In genomic region chr12:57548981-57549666, GRCm38 (mm10) we compare ENCODE assay signal across 15 mouse cellular contexts. TPM values are rescaled to one million over a fixed set of nuclear protein-coding genes. Genes with fewer than 3 reads are reported as not detected.
DNase-seq lines count a peak whose midpoint lies in the region; ATAC-seq and TF ChIP-seq lines count a peak whose summit lies in the region.
"Had no signal": no experiment of that assay in that cellular context is flagged by ENCODE, and none has a peak within 500 bp of the region (broad histone marks: within the 10 kb centered on the region; RNA-seq: fewer than 3 reads in every experiment).

No protein-coding gene starts in this region.

- H3K4me2 ChIP-seq in heart, embryonic 11.5 days, result peak overlapping the region; percentile 22; the same call in 1 of the 2 replicates
- H3K4me2 ChIP-seq in lung, embryonic 15.5 days, result peak overlapping the region; percentile 90
- H3K4me2 ChIP-seq in limb, embryonic 11.5 days (ENCODE audit: low read depth, severe bottlenecking), result no peak overlapping the region

- in situ Hi-C loops in ES-E14 (cut with MboI; ENCODE audit: low sequenced_read_pairs in 2 of 2, unreplicated experiment in 2 of 2), result loop anchor here (5.0 to 10.0 kb wide), 3 partner anchors 666 to 934 kb away; partner anchors contain the start of genes Nkx2-9 (in 1 of the 2) and Sstr1 (in 1 of the 2)

- H3K27ac ChIP-seq in heart, embryonic 11.5 days (ENCODE audit: low read depth, low read length), result no peak overlapping the region
- peak overlapping the region; percentile 48 for H3K27ac ChIP-seq in lung, embryonic 15.5 days
- H3K27ac ChIP-seq in ES-E14 (ENCODE audit: insufficient read depth, low read depth, low read length, poor library complexity, severe bottlenecking), result no peak overlapping the region
- H3K27ac ChIP-seq in limb, embryonic 11.5 days (replicated peaks; ENCODE audit: low read depth, low read length), result no peak overlapping the region

- no peaks in the 10 kb centered on the region for H3K36me3 ChIP-seq in heart, embryonic 11.5 days (ENCODE audit: control insufficient read depth, insufficient read depth, low read length)
- H3K36me3 ChIP-seq in lung, embryonic 15.5 days, result no peaks in the 10 kb centered on the region
- H3K36me3 ChIP-seq in ES-E14 (ENCODE audit: control insufficient read depth, insufficient read depth, low read length, poor library complexity, severe bottlenecking), result no peaks in the 10 kb centered on the region
- H3K36me3 ChIP-seq in limb, embryonic 11.5 days (ENCODE audit: control insufficient read depth, insufficient read depth, low read length), result no peaks in the 10 kb centered on the region

- ATAC-seq in heart, embryonic 11.5 days (replicated peaks; ENCODE audit: insufficient number of reproducible peaks, low FRiP score, low TSS enrichment), result no peak
- ATAC-seq in lung, embryonic 15.5 days (ENCODE audit: borderline replicate concordance, extremely low read depth, low FRiP score, low TSS enrichment), result no peak
- no peak for ATAC-seq in limb, embryonic 11.5 days (ENCODE audit: insufficient number of reproducible peaks, low FRiP score, low TSS enrichment, low read depth)

- H3K4me3 ChIP-seq in heart, embryonic 11.5 days (ENCODE audit: low read depth, low read length), result no peak overlapping the region
- peak overlapping the region; percentile 58 for H3K4me3 ChIP-seq in lung, embryonic 15.5 days
- H3K4me3 ChIP-seq in ES-E14 (ENCODE audit: insufficient read depth in 1 of 2, low read depth in 1 of 2, low read length in 2 of 2, poor library complexity in 1 of 2, severe bottlenecking in 1 of 2), result peak overlapping the region; percentile 14 to 32; a peak in 3 of 4 replicates
- H3K4me3 ChIP-seq in limb, embryonic 11.5 days (ENCODE audit: low read depth, low read length), result no peak overlapping the region

- H3K9me3 ChIP-seq in heart, embryonic 11.5 days (replicated peaks; ENCODE audit: control insufficient read depth, low read length), result no peaks in the 10 kb centered on the region
- no peaks in the 10 kb centered on the region for H3K9me3 ChIP-seq in lung, embryonic 15.5 days
- no peaks in the 10 kb centered on the region for H3K9me3 ChIP-seq in ES-E14 (ENCODE audit: control insufficient read depth, insufficient read depth, low read depth, low read length)
- H3K9me3 ChIP-seq in limb, embryonic 11.5 days (ENCODE audit: control insufficient read depth, low read length), result no peaks in the 10 kb centered on the region

- WGBS in heart, embryonic 11.5 days (ENCODE audit: insufficient replicate concordance), result 2% methylated on average over 25 of the region's 25 CpGs
- WGBS in lung, embryonic 15.5 days, result 5% methylated on average over 25 of the region's 25 CpGs
- 2% methylated on average over 25 of the region's 25 CpGs for WGBS in limb, embryonic 11.5 days

- no peak overlapping the region for H3K9ac ChIP-seq in heart, embryonic 11.5 days (ENCODE audit: low read depth, low read length)
- H3K9ac ChIP-seq in lung, embryonic 15.5 days, result peak overlapping the region; percentile 29; the same call in 1 of the 2 replicates
- H3K9ac ChIP-seq in ES-E14 (ENCODE audit: insufficient read depth, low read depth, low read length, poor library complexity, severe bottlenecking), result no peak overlapping the region
- H3K9ac ChIP-seq in limb, embryonic 11.5 days (ENCODE audit: low read length), result no peak overlapping the region

- no peak for DNase-seq in heart, adult 9 months (ENCODE audit: low spot score in 2 of 2)
- DNase-seq in lung, postnatal 10 days, result no peak
- DNase-seq in ES-E14 (ENCODE audit: low read depth, low spot score), result no peak
- DNase-seq in limb, embryonic 11.5 days (ENCODE audit: low spot score), result peak; percentile 50
- DNase-seq in frontal cortex, postnatal 14 days (ENCODE audit: low spot score in 2 of 2), result no peak
- no peak for DNase-seq in right cerebral cortex, postnatal 36 days (ENCODE audit: low spot score in 2 of 2)
- DNase-seq: adrenal gland, adult 8-10 months; right cerebral cortex, postnatal 4 days had no signal

- H3K4me1 ChIP-seq in heart, embryonic 11.5 days (ENCODE audit: control insufficient read depth, insufficient read depth, low read length), result peaks cover 12% of the 10 kb centered on the region; the same call in 1 of the 2 replicates
- H3K4me1 ChIP-seq in lung, embryonic 15.5 days, result peaks cover 12% of the 10 kb centered on the region
- H3K4me1 ChIP-seq in ES-E14 (ENCODE audit: control insufficient read depth in 2 of 2, insufficient read depth in 2 of 2, low read length in 2 of 2, poor library complexity in 1 of 2), result peaks cover 0 to 13% of the 10 kb centered on the region in 2 experiments; a peak in 1 of 4 replicates
- peaks cover 6% of the 10 kb centered on the region for H3K4me1 ChIP-seq in limb, embryonic 11.5 days (ENCODE audit: control insufficient read depth, insufficient read depth, low read length)

- peaks cover 96% of the 10 kb centered on the region for H3K27me3 ChIP-seq in heart, embryonic 11.5 days (ENCODE audit: control insufficient read depth, insufficient read depth, low read length)
- peaks cover 98% of the 10 kb centered on the region for H3K27me3 ChIP-seq in lung, embryonic 15.5 days
- peaks cover 88% of the 10 kb centered on the region for H3K27me3 ChIP-seq in limb, embryonic 11.5 days (ENCODE audit: control insufficient read depth, insufficient read depth, low read length)

TF ChIP-seq in ES-E14, 5 proteins besides CTCF, POLR2A, EP300 and RAD21:
- no peak for TF ChIP-seq MAFK (IDR thresholded peaks at IDR 0.05; ENCODE audit: insufficient read depth, low read depth, low read length)
- TF ChIP-seq ZNF384 (IDR thresholded peaks at IDR 0.05; ENCODE audit: low read depth, low read length), result no peak
- no peak for TF ChIP-seq ZC3H11A (IDR thresholded peaks at IDR 0.05; ENCODE audit: borderline replicate concordance, low read depth, low read length)
- TF ChIP-seq CHD2 (IDR thresholded peaks at IDR 0.05; ENCODE audit: low read depth, low read length), result no peak
- TF ChIP-seq HCFC1 (IDR thresholded peaks at IDR 0.05; ENCODE audit: borderline replicate concordance, insufficient read depth, low read length), result no peak

RNA-seq across cellular contexts. Expression of gene Foxa1, which starts 2.4 kb away (rescaled TPM):
- 0.27 and 0.59 TPM in 2 replicates for polyA plus RNA-seq in heart, embryonic 11.5 days (2014; fragmentation: Nextera tagmentation; extraction: Ambion mirVana)
- polyA plus RNA-seq in lung, embryonic 15.5 days (2015; fragmentation: Nextera tagmentation; extraction: Ambion mirVana), result 14.8 and 18.0 TPM in 2 replicates
- 0.16 and 0.36 TPM in 2 replicates for total RNA-seq in ES-E14 (2012; rRNA removed)
- polyA plus RNA-seq in limb, embryonic 11.5 days (2014; fragmentation: Nextera tagmentation; extraction: Ambion mirVana), result not detected in 2 replicates
- total RNA-seq: adrenal gland, adult 8-10 months; left cerebral cortex, postnatal 4 days; neutrophil, adult 5-6 weeks had no signal
- polyA plus RNA-seq: C2C12; heart, postnatal 0 days had no signal

RNA-seq across cellular contexts. Expression of gene Ttc6, which starts 14.8 kb away (rescaled TPM):
- 0.10 and 0.49 TPM in 2 replicates for polyA plus RNA-seq in heart, embryonic 11.5 days (2014; fragmentation: Nextera tagmentation; extraction: Ambion mirVana)
- polyA plus RNA-seq in lung, embryonic 15.5 days (2015; fragmentation: Nextera tagmentation; extraction: Ambion mirVana), result 5.9 and 7.4 TPM in 2 replicates
- total RNA-seq in ES-E14 (2012; rRNA removed), result 0.11 and 0.18 TPM in 2 replicates
- 0.06 and 0.28 TPM in 2 replicates for polyA plus RNA-seq in limb, embryonic 11.5 days (2014; fragmentation: Nextera tagmentation; extraction: Ambion mirVana)
- total RNA-seq: adrenal gland, adult 8-10 months; megakaryocyte progenitor cell, adult 5-6 weeks; neutrophil, adult 5-6 weeks had no signal
- polyA plus RNA-seq: C2C12; heart, postnatal 0 days had no signal

Comparison
In these comparisons a context has a peak if more than half of its experiments do, and no peak if none do; other contexts are left out.
1. H3K4me3 ChIP-seq: peak in lung, embryonic 15.5 days (single experiment) and ES-E14 (2 of 2); none in heart, embryonic 11.5 days (single experiment) and limb, embryonic 11.5 days (single experiment).